Mouse (Mus musculus) kidney, postnatal 10 days (tissue): Measurements from ENCODE around the gene Ppfibp2.

Experiments used
- DNase-seq: peaks from one replicate; pipeline ENCODE4 v3.0.0; 2021; ENCODE audit warnings: mixed read lengths

The Ppfibp2 gene

GRCm38 (mm10) chr7:107664063-107665056 is 69.4 kb downstream of the Ppfibp2 start:
- DNase-seq, result peak; percentile 60

GRCm38 (mm10) chr7:107665221-107665585 is 70.2 kb downstream of the Ppfibp2 start:
- DNase-seq, result peak; percentile 32

GRCm38 (mm10) chr7:107665586-107666261 is 70.7 kb downstream of the Ppfibp2 start:
- peak; percentile 59 for DNase-seq

DNA sequence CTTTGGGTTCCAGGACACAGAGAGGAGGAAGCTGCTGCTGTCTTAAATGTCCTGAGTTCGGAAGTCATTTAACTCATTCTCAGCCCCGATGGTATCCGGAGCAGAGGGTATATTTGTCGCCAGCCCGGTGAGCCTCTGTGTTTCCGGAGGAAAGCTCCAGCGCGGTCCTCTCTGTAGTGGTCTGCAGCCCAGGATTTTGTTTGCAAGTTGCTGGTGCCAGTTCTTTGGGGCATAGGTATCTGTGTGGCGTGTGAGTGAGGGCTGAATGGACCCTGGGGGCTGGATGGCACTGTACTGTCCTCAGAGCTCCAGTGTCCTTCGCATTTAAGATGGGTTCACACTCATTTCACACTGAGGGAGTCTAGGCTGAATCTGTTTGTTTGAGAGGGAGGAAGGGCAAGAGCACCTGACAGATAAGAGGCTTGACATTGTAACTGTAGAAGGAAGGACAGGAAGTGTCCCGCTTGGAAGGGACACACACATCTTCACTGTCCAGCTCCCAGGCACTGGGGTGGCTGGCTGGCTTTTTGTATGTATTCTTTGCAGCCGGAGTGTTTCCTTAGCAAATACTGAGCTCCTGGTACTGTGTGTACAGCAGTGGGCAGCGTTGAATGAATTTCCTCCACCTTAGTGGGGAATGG is 71.4 kb downstream of the Ppfibp2 start:
- peak; percentile 32 for DNase-seq

GRCm38 (mm10) chr7:107668514-107668913 is 73.5 kb downstream of the Ppfibp2 start:
- DNase-seq, result no peak

GRCm38 (mm10) chr7:107675224-107675623 is 80.2 kb downstream of the Ppfibp2 start:
- DNase-seq, result no peak

DNA sequence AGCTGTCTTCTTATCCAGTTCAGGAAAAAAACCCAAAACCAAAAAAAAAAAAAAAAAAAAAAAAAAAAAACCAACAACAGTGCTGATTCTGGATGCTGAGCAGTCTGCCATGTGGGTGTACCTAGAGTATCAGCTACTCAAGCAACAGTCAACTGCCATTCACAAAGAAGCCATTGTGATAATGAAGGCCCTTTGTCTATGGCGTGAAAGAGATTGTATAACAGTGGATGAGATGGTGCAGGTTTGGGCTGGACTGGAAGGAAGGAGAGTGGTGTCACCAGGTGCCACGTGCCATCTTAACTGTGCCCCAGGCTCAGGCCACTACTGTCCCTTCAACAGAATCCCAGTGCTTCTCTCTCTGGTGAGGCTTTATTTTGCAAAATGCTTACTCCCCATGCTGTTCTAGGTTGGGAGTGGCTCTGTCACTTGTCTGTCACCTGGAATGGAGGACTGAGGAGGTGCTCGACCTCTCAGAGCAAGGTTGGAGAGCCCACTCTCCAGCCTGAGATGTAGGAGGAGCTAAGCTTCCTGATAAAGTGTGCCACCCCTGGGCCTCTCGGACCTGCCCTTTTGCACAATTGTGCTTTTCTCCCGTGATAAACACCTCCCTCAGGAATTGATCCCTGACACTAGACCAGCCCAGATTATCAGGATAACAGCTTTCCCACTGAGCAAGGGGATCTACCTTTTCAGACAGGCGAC is 85.3 kb downstream of the Ppfibp2 start:
- DNase-seq, result no peak

- DNase-seq, result no peak
These were observed 86.3 kb downstream of the Ppfibp2 start for GRCm38 (mm10) chr7:107681306-107681705.

DNA sequence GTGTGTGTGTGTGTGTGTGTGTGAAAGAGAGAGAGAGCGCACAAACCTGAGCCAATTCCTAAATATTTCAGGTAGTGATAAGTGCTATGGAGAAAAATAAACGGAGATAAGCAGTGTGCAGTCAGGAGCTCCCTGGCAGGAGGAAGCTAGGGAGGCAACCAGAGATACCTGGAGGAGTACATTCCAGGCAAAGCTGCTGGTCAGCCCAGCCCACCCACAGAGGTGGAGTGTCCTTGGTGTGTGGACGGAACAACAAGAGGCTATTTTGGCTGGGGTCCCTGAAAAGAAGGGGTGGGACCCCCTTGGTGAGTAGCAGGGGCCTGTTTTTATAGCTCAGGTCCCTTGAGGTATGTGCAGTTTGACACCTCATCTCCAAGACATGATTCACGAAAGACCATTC is 88.2 kb downstream of the Ppfibp2 start:
- DNase-seq, result no peak

DNA sequence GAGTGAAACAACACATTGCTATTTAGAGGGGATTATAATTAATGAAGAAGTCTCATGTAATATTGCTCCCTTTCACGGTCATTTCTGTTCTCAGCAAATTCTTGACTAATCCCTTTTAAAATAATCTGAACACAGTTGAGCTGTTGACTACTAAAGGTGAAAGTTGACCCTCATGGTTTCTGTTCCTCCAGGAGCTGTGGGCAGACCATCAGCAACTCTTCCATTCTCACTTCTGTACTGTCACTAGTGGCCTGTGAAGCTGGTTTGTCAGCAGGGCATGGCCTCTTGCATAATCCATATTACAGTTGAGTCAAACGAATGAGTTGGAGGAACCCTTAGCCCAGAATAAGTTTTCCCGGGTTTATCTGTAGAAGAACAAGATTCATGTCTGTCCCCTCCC is 88.6 kb downstream of the Ppfibp2 start:
- DNase-seq, result no peak

DNA sequence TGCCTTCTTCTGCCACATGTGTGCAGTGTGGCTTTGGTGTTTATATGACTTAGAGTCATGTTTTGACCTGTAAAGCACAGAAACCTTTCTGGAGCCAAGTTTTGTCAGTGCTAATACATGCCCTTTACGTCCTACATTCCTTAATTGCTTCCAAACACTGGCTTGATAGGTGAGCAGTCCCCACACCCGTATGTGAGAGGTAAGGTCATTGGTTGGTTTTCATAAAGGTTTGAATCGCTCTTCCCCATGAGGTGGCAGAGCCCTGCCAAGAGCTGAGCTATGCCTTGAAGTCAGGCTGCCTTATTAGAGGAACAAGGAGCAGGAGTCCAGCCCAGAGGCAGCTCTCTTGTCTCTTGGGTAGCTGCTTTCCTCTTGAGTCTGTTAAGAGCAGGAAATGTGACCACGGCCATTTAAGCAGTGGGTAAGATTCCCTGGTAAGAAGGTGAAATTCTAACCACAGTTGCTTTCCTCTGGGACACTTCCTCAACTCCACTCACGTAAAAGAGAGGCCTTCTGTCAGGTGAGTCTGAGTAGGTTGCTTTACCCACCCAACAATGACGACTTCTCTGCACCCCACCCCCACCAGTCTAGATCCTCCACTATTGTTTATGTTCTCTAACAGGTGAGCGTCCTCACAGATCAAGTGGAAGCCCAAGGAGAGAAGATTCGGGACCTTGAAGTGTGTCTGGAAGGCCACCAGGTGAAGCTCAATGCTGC is 90.4 kb downstream of the Ppfibp2 start:
- no peak for DNase-seq

- no peak for DNase-seq
These were observed 90.9 kb downstream of the Ppfibp2 start for GRCm38 (mm10) chr7:107685955-107686285.

DNA sequence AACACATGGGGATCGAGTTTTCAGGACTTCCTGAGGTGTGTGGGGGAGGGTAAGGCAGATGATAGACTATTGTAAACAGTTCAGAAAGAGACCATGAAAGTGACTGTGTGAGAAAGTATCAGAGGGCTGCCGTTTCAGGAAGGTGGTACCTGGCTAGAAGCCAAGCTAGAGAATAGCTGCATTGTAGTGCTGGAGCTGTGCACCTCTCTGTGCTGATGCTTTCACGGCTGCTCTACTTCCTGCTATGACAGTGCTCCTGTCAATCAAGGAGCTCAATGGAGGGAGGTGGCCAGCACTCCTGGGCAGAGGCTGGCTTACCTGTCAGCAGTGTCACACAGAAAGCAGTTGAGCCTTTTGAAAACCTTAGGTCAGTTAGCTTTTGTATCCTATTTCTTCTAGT is 92.4 kb downstream of the Ppfibp2 start:
- DNase-seq, result no peak

DNA sequence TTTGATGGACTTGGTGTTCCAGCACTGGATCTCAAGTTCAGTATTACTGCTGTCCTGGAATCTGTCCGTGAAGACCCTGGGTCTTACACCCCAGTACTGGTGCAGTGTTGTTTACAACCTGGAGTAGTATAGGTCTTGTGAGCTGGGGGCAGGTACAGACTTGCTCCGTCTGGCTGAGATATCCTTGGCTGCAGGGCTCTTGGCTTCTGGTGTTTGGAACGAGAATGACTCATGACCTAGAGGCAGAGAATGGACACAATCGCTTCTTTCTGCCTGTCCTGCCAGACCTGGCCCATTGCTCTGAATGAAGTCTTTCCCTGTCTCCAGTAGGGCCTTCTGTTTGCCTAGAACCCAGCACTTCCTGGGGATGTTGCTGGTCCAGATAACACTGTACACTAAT is 93.0 kb downstream of the Ppfibp2 start:
- no peak for DNase-seq

DNA sequence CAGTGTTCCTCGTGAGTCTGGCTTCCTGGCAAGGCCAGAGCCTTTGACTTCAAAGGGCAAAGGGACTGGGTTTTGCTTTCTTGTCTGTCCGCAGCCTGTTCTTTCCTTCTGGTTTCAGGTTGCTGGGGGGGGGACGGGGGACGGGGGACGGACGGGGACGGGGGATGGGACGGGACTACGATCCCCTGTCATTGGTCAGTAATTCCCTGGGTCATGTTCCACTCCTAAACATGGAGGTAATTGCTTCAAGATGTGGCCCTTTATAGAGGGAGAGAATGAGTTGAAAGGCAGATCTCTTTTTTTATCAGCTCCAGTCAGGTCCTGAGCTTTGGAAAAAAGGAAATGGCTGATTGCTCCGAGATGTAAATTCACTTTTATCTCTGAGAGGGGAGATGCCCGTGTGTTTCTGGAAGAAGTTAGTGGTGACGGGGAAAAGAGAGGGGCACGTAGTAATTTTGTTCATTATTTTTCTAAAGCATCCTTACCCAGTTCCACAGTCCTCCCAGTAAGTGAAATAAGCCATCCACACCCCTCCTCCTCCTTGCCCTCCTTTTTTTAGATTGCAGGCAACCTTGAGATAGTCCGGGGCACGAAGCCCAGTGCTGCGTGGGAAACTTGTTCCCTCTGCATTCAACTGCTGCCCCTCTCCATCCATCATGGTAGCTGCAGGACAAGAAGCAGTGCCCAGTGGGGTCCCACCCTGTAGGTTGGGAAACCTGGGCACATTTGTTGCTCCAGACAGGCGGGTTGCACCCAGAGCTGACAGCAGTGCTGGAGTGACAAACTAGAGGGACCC is 95.6 kb downstream of the Ppfibp2 start:
- DNase-seq, result no peak

DNA sequence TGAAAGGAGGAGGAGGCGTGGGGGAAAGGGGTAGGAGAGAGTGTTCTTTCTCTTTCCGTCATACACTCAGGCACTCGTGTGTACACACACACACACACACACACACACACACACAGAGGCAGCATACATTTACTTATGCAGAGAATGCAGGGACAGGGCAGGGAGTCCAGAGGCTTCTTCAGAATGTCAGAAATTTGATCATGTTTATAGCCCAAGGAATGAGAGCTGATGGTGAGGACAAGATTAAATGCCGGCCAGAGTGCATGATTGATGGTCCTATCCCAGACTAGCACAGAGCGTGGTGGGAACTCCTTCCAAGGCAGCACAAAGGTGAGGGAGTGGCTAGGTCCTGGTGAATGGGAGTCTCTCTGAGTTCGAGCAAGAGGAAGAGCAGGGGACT is 96.5 kb downstream of the Ppfibp2 start:
- DNase-seq, result no peak

- no peak for DNase-seq
These were observed 99.4 kb downstream of the Ppfibp2 start for GRCm38 (mm10) chr7:107694254-107694947.

GRCm38 (mm10) chr7:107697066-107697465 is 102.1 kb downstream of the Ppfibp2 start:
- no peak for DNase-seq

DNA sequence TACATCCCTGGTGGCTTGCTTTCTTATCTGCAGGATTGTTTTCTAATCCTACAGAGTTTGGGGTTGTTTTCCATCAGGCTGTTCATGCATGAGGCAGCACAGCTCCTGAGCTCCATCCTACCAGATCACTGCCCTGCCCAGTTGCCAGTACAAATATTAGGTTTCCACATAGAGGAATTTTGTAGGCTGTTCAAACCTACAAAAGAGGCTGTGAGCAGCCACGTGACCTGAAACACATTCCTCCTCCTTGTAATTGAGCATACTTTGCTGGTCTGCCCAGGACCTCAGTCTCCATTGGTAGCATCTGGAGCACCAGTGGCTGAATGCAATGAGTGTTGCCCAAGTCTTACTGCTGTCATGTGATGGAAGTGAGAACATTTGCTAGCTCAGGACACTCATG is 104.9 kb downstream of the Ppfibp2 start:
- no peak for DNase-seq

- no peak for DNase-seq
These were observed 105.6 kb downstream of the Ppfibp2 start for GRCm38 (mm10) chr7:107700646-107701045.
